Mouse (Mus musculus) spleen, adult 2 months (tissue): ENCODE results near the gene Rps2.

Experiments used
- CTCF ChIP-seq: fragments of 200-500 bp; IDR thresholded peaks from 2 replicates; pipeline ENCODE4 v1.5.1; 2011; ENCODE audit warnings: mild to moderate bottlenecking, inconsistent platforms; ENCODE audit not compliant: insufficient read depth, insufficient read length, insufficient replicate concordance; ENCODE audit errors: extremely low read depth
- POLR2A ChIP-seq: fragments of 200-500 bp; IDR thresholded peaks from 2 replicates; pipeline ENCODE4 v1.6.1; 2011; ENCODE audit warnings: low read depth, low read length, inconsistent platforms

GRCm38 (mm10) chr17:24716166-24716682, 1.7 kb upstream of the Rps2 start:
- TF ChIP-seq CTCF (no peak), POLR2A (no peak)
